In genomic region chr14:50943932-50944667, GRCm38 (mm10) we compare ENCODE assay signal across 8 mouse cellular contexts. TPM values are rescaled to one million over a fixed set of nuclear protein-coding genes. Genes with fewer than 3 reads are reported as not detected.
A peak's percentile ranks its signal among the peaks of the same experiment; 100 is the strongest.
DNase-seq lines count a peak whose midpoint lies in the region; ATAC-seq lines count a peak whose summit lies in the region.

Gene Gm49342 (plus strand): TSS chr14:50944517.

- H3K27ac ChIP-seq in hindbrain, embryonic 11.5 days (ENCODE audit: low read depth, low read length): peak within 1 kb of the TSS; percentile 81

- peak within 1 kb of the TSS; percentile 44 for H3K9ac ChIP-seq in hindbrain, embryonic 11.5 days (ENCODE audit: low read depth, low read length)

- H3K27me3 ChIP-seq in hindbrain, embryonic 11.5 days (ENCODE audit: control insufficient read depth, insufficient read depth, low read length): no peaks in the 10 kb centered on the region

- 20% methylated on average over 31 of the region's 31 CpGs for whole genome bisulfite sequencing in hindbrain, embryonic 11.5 days

- peak; percentile 99 for ATAC-seq in hindbrain, embryonic 11.5 days (ENCODE audit: low FRiP score)

- H3K4me2 ChIP-seq in hindbrain, embryonic 11.5 days (replicated peaks; ENCODE audit: low read depth, low read length): peak within 1 kb of the TSS; percentile 54

- no peaks in the 10 kb centered on the region for H3K9me3 ChIP-seq in hindbrain, embryonic 11.5 days (ENCODE audit: control insufficient read depth, low read length)

- H3K4me3 ChIP-seq in hindbrain, embryonic 11.5 days (ENCODE audit: low read depth, low read length): peak within 1 kb of the TSS; percentile 38

- no peaks in the 10 kb centered on the region for H3K36me3 ChIP-seq in hindbrain, embryonic 11.5 days (ENCODE audit: control insufficient read depth, insufficient read depth, low read length)

- no peaks in the 10 kb centered on the region for H3K4me1 ChIP-seq in hindbrain, embryonic 11.5 days (replicated peaks; ENCODE audit: control insufficient read depth, insufficient read depth, low read length)

- peak; percentile 89 for DNase-seq in MEL-GATA-1-ER (ENCODE audit: extremely low read depth, low read depth)
- peak; percentile 93 for DNase-seq in cerebellum, adult 9-10 months
- peak; percentile 81 to 89 for DNase-seq in frontal cortex, adult 2 months (ENCODE audit: extremely low spot score in 1 of 2, low spot score in 1 of 2)
- DNase-seq in hindbrain, embryonic 11.5 days (ENCODE audit: low spot score): peak; percentile 92
- DNase-seq in layer of hippocampus, postnatal 10 days (ENCODE audit: low spot score in 2 of 2): peak; percentile 90 to 91
- peak; percentile 97 for DNase-seq in lung, postnatal 10 days
- DNase-seq in ovary, postnatal 36 days (ENCODE audit: low spot score): peak; percentile 93
- peak; percentile 87 for DNase-seq in thymus, postnatal 25 days

RNA-seq across cellular contexts. Expression of gene Gm49342, which starts in this region (rescaled TPM):
- 25.7 and 37.9 TPM in 2 replicates for polyA plus RNA-seq in frontal cortex, adult 2 months (2012; rRNA removed)
- polyA plus RNA-seq in hindbrain, embryonic 11.5 days (2014; fragmentation: Nextera tagmentation; extraction: Ambion mirVana): not detected in 2 replicates
- 10 to 100 TPM in 1 of 2 experiments, 1 to 10 TPM in 1; 9.2 to 11.1 TPM for total RNA-seq in layer of hippocampus, postnatal 10 days (2021)

Comparison
In these comparisons a context has a peak if more than half of its experiments do, and no peak if none do; other contexts are left out.
1. Peak in every context shown above with its lines: DNase-seq, ATAC-seq, H3K4me3 ChIP-seq and H3K27ac ChIP-seq.
2. RNA of gene Gm49342 (polyA plus RNA-seq): 25.7 to 37.9 TPM in frontal cortex, adult 2 months; not detected in hindbrain, embryonic 11.5 days; every median in the first group is over 10 times any median in the second.
3. Peak in DNase-seq, ATAC-seq, H3K4me3 ChIP-seq, H3K27ac ChIP-seq, H3K9ac ChIP-seq and H3K4me2 ChIP-seq in hindbrain, embryonic 11.5 days; RNA of the gene not detected or under 1 TPM.